Mouse (Mus musculus) small intestine, adult 2 months (tissue): ENCODE measurements around the gene Ppfibp2. TPM values are rescaled to one million over a fixed set of nuclear protein-coding genes. Genes with fewer than 3 reads are reported as not detected.

ENCODE experiments used
- H3K27ac ChIP-seq: fragments of 200-500 bp; 2 replicates; pipeline ENCODE4 v1.5.1; 2012; ENCODE audit warnings: low read depth, low read length, control low read depth, inconsistent platforms; ENCODE audit not compliant: insufficient read depth
- H3K27me3 ChIP-seq: fragments of 200-500 bp; 2 replicates; pipeline ENCODE4 v1.6.1; 2012; ENCODE audit warnings: mild to moderate bottlenecking, moderate library complexity, low read length, inconsistent platforms; ENCODE audit not compliant: control insufficient read depth, insufficient read depth
- H3K36me3 ChIP-seq: fragments of 200-500 bp; 2 replicates; pipeline ENCODE4 v1.6.1; 2012; ENCODE audit warnings: mild to moderate bottlenecking, low read length, control low read depth, inconsistent platforms; ENCODE audit not compliant: control insufficient read depth, insufficient read depth
- H3K4me1 ChIP-seq: fragments of 200-500 bp; 2 replicates; pipeline ENCODE4 v1.6.1; 2012; ENCODE audit warnings: low read length, inconsistent platforms, mixed read lengths; ENCODE audit not compliant: control insufficient read depth, insufficient read depth, insufficient read length
- H3K4me3 ChIP-seq: fragments of 200-500 bp; 2 replicates; pipeline ENCODE4 v1.5.1; 2012; ENCODE audit warnings: low read depth, mild to moderate bottlenecking, control low read depth, inconsistent platforms, low read length, moderate library complexity
- CTCF ChIP-seq: fragments of 200-500 bp; IDR thresholded peaks from 2 replicates; pipeline ENCODE4 v1.5.1; 2012; ENCODE audit warnings: low read depth, mild to moderate bottlenecking, control low read depth, inconsistent platforms, low read length, moderate library complexity, mixed read lengths; ENCODE audit not compliant: insufficient replicate concordance, insufficient read length; ENCODE audit errors: extremely low read depth
- POLR2A ChIP-seq: fragments of 200-500 bp; IDR thresholded peaks from 2 replicates; pipeline ENCODE4 v1.6.1; 2012; ENCODE audit warnings: low read depth, mild to moderate bottlenecking, control low read depth, inconsistent platforms, low read length, moderate library complexity
- WGBS: fragments of 180-500 bp; shearing (Covaris S2); methylation state at CpG from one replicate; pipeline ENCODE4 v1.1.7; 2018; 5-methylcytosine and 5-hydroxymethylcytosine counted together
- polyA plus RNA-seq: library from polyadenylated mRNA; depleted of rRNA; stranded (reverse); fragments of >200 nt; gene quantifications from 2 replicates; pipeline ENCODE4 v1.2.3, GENCODE M21; 2012

The Ppfibp2 gene
- polyA plus RNA-seq, 1 experiment, result 10.6 TPM

DNA sequence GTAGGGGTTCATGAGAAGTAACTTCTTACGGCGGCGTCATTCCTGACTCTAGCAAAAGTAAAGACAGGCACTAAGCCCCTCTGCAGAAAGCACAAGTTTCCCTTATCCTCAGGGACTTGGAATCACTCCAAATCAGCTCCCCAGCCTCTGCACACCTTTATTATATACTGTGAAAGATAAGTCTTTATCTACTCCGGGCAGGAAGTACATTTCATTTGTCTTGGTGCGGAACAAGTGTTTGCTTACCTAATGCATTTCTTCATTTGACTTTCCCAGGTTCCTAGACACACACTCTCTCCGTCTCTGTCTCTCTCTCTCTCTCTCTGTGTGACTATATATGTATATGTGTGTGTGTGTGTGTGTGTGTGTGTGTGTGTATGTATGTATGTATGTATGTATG, 68.6 kb downstream of the Ppfibp2 start:
- H3K4me3 ChIP-seq, result no peak overlapping the region
- WGBS, result 16% methylated on average over 6 of the region's 6 CpGs
- peaks cover 33% of the 10 kb centered on the region for H3K4me1 ChIP-seq
- no peaks in the 10 kb centered on the region for H3K36me3 ChIP-seq
- TF ChIP-seq POLR2A (no peak), CTCF (no peak)
- H3K27ac ChIP-seq, result peak overlapping the region; percentile 99
- H3K27me3 ChIP-seq, result no peaks in the 10 kb centered on the region

DNA sequence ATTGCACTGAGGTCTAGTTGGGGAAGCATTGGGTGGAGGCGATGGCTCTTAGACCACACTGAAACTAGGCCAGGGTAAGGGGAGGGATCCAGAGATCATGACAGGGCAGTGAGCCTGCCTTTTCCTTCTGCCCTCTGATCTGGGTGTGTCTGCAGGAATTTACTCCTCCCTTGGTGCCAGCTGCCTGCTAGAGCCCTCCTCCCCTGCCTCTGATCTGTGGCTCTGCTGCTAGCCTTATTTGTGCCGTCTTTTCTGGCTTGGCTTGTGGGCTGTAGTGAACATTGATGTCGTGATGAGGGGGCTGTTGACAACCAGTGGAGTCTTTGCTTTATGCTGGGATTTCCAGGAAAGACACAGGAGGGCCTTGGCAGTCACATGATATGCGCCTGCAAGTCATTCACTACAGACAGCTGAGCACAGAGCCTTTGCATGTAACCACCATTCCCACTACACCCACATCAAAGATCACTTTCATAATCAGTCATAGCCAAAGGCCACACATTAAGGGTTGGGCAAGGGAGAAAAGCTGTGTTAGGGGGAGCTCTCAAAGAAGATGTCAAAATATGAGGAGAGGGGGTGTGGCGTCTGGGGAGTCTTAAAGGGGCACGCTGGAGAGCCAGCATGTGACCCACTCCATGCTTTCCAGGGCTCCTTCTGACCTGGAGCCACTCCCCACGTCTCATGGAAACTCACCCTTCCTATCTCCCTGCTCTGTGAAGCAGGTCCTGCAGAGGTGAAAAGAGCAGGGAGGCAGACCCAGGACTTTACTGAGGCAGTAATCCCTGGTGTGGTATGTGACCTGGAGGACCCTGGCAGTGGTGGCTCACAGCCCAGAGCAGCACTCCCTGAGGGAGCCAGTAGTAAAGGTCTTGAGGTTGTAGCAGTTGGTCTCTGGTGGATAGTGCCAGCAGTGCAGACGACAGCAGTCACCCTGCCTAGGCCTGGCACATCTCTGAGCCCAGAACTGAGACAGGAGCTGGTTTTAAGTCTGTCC, 69.4 kb downstream of the Ppfibp2 start:
- peak overlapping the region; percentile 78 for H3K4me3 ChIP-seq
- WGBS, result 6% methylated on average over 8 of the region's 8 CpGs
- peak overlapping the region; percentile 99 for H3K27ac ChIP-seq

DNA sequence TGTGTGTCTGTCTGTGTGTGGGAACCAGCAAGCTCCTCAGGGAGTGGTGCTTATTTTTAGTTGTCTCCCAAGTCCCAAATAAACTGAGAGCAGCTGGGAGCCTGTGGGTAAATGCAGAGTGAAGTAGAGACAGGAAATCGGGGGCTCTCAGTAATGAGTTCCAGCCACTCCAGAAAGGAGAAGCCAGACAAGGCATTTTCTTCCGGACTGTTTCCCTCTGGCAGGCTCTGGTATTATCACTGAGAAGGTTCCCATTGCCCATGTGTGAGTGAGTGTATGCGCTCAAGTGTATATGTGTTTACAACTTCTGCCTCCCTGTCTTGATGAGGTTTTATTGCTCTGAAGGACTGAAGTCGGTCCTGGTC, 70.2 kb downstream of the Ppfibp2 start:
- no peaks in the 10 kb centered on the region for H3K36me3 ChIP-seq
- H3K27ac ChIP-seq, result peak overlapping the region; percentile 99
- peaks cover 38% of the 10 kb centered on the region for H3K4me1 ChIP-seq
- TF ChIP-seq POLR2A, result no peak
- TF ChIP-seq CTCF, result no peak
- 9% methylated on average over 4 of the region's 4 CpGs for WGBS
- peak overlapping the region; percentile 78 for H3K4me3 ChIP-seq
- no peaks in the 10 kb centered on the region for H3K27me3 ChIP-seq

More for the DNA sequence above, 69.4 kb downstream of the Ppfibp2 start:
- TF ChIP-seq POLR2A, result no peak; the same call in 1 of the 2 replicates
- TF ChIP-seq CTCF, result no peak
- Histone ChIP-seq H3K27me3 (no peaks in the 10 kb centered on the region), H3K36me3 (no peaks in the 10 kb centered on the region), H3K4me1 (peaks cover 36% of the 10 kb centered on the region)

DNA sequence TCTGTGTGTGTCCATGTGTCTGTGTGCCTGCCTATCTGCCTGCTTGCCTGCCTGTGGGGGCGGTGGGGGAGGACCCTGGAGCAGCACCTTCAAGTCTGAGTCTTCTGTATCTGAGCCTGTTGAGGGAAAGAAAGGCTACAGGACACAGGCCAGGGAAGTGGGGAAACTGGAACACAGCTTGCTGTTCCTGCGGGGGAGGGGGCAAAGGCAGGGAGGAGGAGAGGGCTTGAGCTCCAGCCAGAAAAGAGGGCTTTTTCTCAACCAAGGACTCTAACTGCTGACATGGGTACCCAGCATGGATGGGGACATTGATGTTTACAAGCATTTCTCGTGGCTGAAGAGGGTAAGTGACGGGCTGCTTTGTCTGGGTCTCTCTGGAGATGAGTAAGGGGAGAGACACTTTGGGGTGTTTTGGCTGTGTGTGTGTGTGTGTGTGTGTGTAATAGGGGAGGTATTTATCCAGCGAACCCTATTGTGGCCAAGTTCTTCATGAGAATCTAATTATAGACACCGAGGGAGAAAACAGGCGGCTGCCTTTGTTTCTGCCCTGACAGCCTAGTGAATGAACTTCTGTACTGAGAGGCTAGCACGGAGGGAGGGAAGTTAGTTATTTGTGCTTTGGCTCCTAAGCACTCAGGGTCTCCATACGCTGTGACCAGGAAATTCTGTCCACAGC, 70.7 kb downstream of the Ppfibp2 start:
- H3K36me3 ChIP-seq, result no peaks in the 10 kb centered on the region
- H3K4me1 ChIP-seq, result peaks cover 38% of the 10 kb centered on the region
- no peak for TF ChIP-seq POLR2A
- TF ChIP-seq CTCF, result no peak
- WGBS, result 9% methylated on average over 9 of the region's 9 CpGs
- no peaks in the 10 kb centered on the region for H3K27me3 ChIP-seq
- peak overlapping the region; percentile 78 for H3K4me3 ChIP-seq
- peak overlapping the region; percentile 99 for H3K27ac ChIP-seq

DNA sequence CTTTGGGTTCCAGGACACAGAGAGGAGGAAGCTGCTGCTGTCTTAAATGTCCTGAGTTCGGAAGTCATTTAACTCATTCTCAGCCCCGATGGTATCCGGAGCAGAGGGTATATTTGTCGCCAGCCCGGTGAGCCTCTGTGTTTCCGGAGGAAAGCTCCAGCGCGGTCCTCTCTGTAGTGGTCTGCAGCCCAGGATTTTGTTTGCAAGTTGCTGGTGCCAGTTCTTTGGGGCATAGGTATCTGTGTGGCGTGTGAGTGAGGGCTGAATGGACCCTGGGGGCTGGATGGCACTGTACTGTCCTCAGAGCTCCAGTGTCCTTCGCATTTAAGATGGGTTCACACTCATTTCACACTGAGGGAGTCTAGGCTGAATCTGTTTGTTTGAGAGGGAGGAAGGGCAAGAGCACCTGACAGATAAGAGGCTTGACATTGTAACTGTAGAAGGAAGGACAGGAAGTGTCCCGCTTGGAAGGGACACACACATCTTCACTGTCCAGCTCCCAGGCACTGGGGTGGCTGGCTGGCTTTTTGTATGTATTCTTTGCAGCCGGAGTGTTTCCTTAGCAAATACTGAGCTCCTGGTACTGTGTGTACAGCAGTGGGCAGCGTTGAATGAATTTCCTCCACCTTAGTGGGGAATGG, 71.4 kb downstream of the Ppfibp2 start:
- H3K36me3 ChIP-seq, result peaks cover 3% of the 10 kb centered on the region
- no peaks in the 10 kb centered on the region for H3K27me3 ChIP-seq
- H3K4me3 ChIP-seq, result peak overlapping the region; percentile 78
- peak overlapping the region; percentile 99 for H3K27ac ChIP-seq
- 6% methylated on average over 13 of the region's 13 CpGs for WGBS
- TF ChIP-seq POLR2A (no peak; the same call in 1 of the 2 replicates), CTCF (no peak)
- peaks cover 37% of the 10 kb centered on the region for H3K4me1 ChIP-seq

DNA sequence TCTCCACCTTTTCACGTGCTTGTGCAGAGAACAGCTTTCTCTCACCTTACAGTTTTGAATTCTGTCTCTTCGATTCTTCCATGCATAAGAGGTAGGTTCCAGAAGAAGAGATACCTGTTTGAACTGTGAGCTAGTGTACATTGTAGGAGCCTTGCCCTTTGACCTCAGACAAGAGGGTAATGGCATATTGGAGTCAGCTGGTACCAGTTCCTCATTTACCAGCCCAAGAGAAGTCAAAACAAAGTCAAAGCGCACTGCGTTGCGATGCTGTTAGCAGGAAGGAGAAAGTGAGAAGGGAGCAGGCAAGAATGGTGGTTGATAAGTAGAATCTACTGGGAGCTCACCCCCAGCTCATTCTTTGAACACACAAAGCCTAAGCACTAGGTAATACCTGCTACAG, 73.5 kb downstream of the Ppfibp2 start:
- Histone ChIP-seq H3K27ac (peak overlapping the region; percentile 44), H3K4me1 (peaks cover 26% of the 10 kb centered on the region), H3K4me3 (no peak overlapping the region), H3K27me3 (no peaks in the 10 kb centered on the region), H3K36me3 (peaks cover 3% of the 10 kb centered on the region)
- no peak for TF ChIP-seq POLR2A
- TF ChIP-seq CTCF, result no peak
- WGBS, result 36% methylated on average over 5 of the region's 5 CpGs
